Mouse (Mus musculus): ENCODE results near the gene Nrip2. TPM values are rescaled to one million over a fixed set of nuclear protein-coding genes. Genes with fewer than 3 reads are reported as not detected.
"Not testable (repeated sequence)": the region's sequence is repeated elsewhere in the genome, so short reads cannot be mapped to it uniquely, and the experiment has no call there.

Nrip2 gene
- polyA plus RNA-seq, 1 experiment from 2014 or later = 23.5 TPM

DNA sequence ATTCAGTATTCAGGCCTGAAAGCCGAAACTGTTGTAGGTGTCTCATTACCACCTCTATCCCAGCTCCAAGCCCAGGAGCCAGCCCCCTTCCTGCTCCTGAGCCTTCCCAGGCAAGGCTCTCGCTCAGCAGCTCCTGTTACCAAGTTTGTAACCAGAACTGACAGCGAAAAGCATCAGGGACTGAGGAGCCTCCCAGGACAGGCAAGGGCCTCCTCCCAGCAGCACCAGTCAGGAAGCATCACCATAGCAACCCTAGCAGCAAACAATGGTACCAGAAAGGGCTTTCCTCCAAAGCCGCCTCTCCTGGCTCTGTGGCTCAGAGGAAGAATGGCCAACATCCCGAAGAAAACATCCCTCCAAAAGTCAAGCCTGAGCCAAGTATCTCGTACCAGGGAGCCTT is 23.9 kb upstream of the Nrip2 start, which contains the start of the genes Tex52 and Gm44596:
Gene Tex52 (plus strand): TSS at position 265 of the 400 bp plus-strand sequence.
Gene Gm44596 (plus strand): TSS at position 312 of the 400 bp plus-strand sequence.
- DNase-seq (ENCODE audit: low spot score) = peak; percentile 72

GRCm38 (mm10) chr6:128376371-128377085 is 22.6 kb upstream of the Nrip2 start:
- H3K4me3 ChIP-seq (replicated peaks; ENCODE audit: low read depth, low read length) = no peak overlapping the region
- no peaks in the 10 kb centered on the region for H3K4me1 ChIP-seq (replicated peaks; ENCODE audit: insufficient read depth, low read length)
- ATAC-seq (replicated peaks; ENCODE audit: low FRiP score, low read depth) = no peak
- DNase-seq (ENCODE audit: low spot score) = no peak
- peaks cover 30% of the 10 kb centered on the region for H3K36me3 ChIP-seq (ENCODE audit: insufficient read depth, low read length)
- 89% methylated on average over 17 of the region's 17 CpGs for WGBS
- TF ChIP-seq CTCF (IDR thresholded peaks at IDR 0.05; ENCODE audit: low read depth) = no peak
- H3K9ac ChIP-seq (ENCODE audit: low read depth, low read length) = no peak overlapping the region
- no peaks in the 10 kb centered on the region for H3K9me3 ChIP-seq (replicated peaks; ENCODE audit: low read length)
- no peaks in the 10 kb centered on the region for H3K27me3 ChIP-seq (ENCODE audit: insufficient read depth, low read length)
- no peak overlapping the region for H3K27ac ChIP-seq
- no peak overlapping the region for H3K4me2 ChIP-seq (ENCODE audit: low read length)

More for the DNA sequence above, 23.9 kb upstream of the Nrip2 start, which contains the start of the genes Tex52 and Gm44596:
- no peak within 1 kb of the TSS for H3K9ac ChIP-seq (ENCODE audit: low read depth, low read length)
- no peak within 1 kb of the TSS for H3K4me3 ChIP-seq (replicated peaks; ENCODE audit: low read depth, low read length)
- H3K4me2 ChIP-seq (ENCODE audit: low read length) = no peak within 1 kb of the TSS
- 43% methylated on average over 6 of the region's 6 CpGs for WGBS
- no peaks in the 10 kb centered on the region for H3K4me1 ChIP-seq (replicated peaks; ENCODE audit: insufficient read depth, low read length)
- peaks cover 41% of the 10 kb centered on the region for H3K36me3 ChIP-seq (ENCODE audit: insufficient read depth, low read length)
- ATAC-seq (replicated peaks; ENCODE audit: low FRiP score, low read depth) = peak; percentile 63
- no peak for TF ChIP-seq CTCF (IDR thresholded peaks at IDR 0.05; ENCODE audit: low read depth)
- H3K27me3 ChIP-seq (ENCODE audit: insufficient read depth, low read length) = no peaks in the 10 kb centered on the region
- H3K9me3 ChIP-seq (replicated peaks; ENCODE audit: low read length) = no peaks in the 10 kb centered on the region
- H3K27ac ChIP-seq = no peak within 1 kb of the TSS

DNA sequence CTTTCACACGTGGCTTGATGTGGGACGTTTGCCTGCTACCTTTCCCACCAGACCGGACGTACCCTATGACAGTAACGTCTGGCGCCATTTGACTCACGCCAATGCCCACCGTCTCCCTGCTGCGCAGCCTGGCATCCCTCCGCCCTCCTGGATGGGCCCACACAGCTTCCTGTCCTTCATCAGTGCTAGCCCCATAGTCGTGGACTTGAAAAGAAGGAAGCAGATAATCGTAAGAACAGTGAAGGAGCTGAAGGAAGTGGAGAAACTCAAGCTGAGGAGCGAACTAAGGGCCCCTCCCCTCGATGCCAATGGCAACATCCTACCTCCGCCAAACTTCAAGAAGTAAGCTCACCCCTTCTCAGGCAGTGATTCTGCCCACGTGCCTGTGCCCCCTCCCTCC is 19.5 kb upstream of the Nrip2 start:
- no peak for ATAC-seq (replicated peaks; ENCODE audit: low FRiP score, low read depth)
- no peak overlapping the region for H3K9ac ChIP-seq (ENCODE audit: low read depth, low read length)
- 80% methylated on average over 16 of the region's 16 CpGs for WGBS

DNA sequence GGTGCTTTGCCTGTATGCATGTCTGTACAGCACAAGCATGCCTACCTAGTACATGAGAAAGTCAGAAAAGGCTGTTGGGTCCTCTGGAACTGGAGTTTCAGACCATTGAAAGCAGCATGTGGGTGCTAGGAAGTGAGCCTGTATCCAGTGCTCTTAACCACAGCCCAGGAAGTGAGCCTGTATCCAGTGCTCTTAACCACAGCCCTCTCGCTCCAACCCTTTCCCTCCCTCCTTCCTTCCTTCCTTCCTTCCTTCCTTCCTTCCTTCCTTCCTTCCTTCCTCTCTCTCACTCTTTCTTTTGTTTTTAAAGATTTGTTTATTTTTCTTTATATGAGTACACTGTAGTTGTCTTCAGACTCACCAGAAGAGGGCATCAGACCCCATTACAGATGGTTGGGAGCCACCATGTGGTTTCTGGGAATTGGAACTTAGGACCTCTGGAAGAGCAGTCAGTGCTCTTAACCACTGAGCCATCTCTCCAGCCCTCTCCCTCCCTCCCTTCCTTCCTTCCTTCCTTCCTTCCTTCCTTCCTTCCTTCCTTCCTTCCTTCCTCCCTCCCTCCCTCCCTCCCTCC is 18.4 kb upstream of the Nrip2 start:
- H3K4me3 ChIP-seq (replicated peaks; ENCODE audit: low read depth, low read length); H3K9me3 ChIP-seq (replicated peaks; ENCODE audit: low read length); H3K27ac ChIP-seq; H3K4me1 ChIP-seq (replicated peaks; ENCODE audit: insufficient read depth, low read length); H3K27me3 ChIP-seq (ENCODE audit: insufficient read depth, low read length); ATAC-seq (replicated peaks; ENCODE audit: low FRiP score, low read depth); H3K36me3 ChIP-seq (ENCODE audit: insufficient read depth, low read length); DNase-seq (ENCODE audit: low spot score); H3K4me2 ChIP-seq (ENCODE audit: low read length); H3K9ac ChIP-seq (ENCODE audit: low read depth, low read length): not testable (repeated sequence)
- peak; percentile 67 for TF ChIP-seq CTCF (IDR thresholded peaks at IDR 0.05; ENCODE audit: low read depth)
- WGBS = 65% methylated on average over 1 of the region's 1 CpGs

More for the DNA sequence above, 19.5 kb upstream of the Nrip2 start:
- Histone ChIP-seq H3K27ac (no peak overlapping the region), H3K4me1 (replicated peaks; ENCODE audit: insufficient read depth, low read length) (no peaks in the 10 kb centered on the region), H3K4me3 (replicated peaks; ENCODE audit: low read depth, low read length) (no peak overlapping the region), H3K4me2 (ENCODE audit: low read length) (no peak overlapping the region), H3K9me3 (replicated peaks; ENCODE audit: low read length) (no peaks in the 10 kb centered on the region), H3K27me3 (ENCODE audit: insufficient read depth, low read length) (no peaks in the 10 kb centered on the region), H3K36me3 (ENCODE audit: insufficient read depth, low read length) (peaks cover 3% of the 10 kb centered on the region; the same call in 1 of the 2 replicates)
- DNase-seq (ENCODE audit: low spot score) = no peak
- TF ChIP-seq CTCF (IDR thresholded peaks at IDR 0.05; ENCODE audit: low read depth) = no peak

DNA sequence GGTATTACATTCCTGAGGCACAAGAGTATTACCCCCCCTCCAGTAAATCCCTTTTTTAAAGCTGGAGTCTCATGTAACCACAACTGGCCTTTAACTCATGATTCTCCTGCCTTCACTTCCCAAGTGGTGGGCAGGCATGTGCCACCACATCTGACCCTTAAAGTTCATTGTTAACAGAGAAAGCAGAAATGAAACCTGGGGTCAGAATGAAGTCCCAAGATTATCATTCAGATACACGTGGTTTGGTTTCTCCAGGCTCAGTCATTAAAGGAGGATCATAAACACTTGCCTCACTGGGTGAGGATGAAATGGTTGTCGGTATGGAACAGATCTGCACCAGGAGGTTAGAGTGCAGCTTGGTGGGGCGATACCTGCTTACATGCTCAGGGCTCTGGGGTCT is 17.8 kb upstream of the Nrip2 start:
- no peaks in the 10 kb centered on the region for H3K36me3 ChIP-seq (ENCODE audit: insufficient read depth, low read length)
- no peaks in the 10 kb centered on the region for H3K27me3 ChIP-seq (ENCODE audit: insufficient read depth, low read length)
- no peak overlapping the region for H3K27ac ChIP-seq
- TF ChIP-seq CTCF (IDR thresholded peaks at IDR 0.05; ENCODE audit: low read depth) = no peak
- H3K4me2 ChIP-seq (ENCODE audit: low read length) = no peak overlapping the region
- no peak for DNase-seq (ENCODE audit: low spot score)
- 67% methylated on average over 3 of the region's 3 CpGs for WGBS
- H3K9ac ChIP-seq (ENCODE audit: low read depth, low read length) = no peak overlapping the region
- ATAC-seq (replicated peaks; ENCODE audit: low FRiP score, low read depth) = no peak
- H3K4me1 ChIP-seq (replicated peaks; ENCODE audit: insufficient read depth, low read length) = no peaks in the 10 kb centered on the region
- no peak overlapping the region for H3K4me3 ChIP-seq (replicated peaks; ENCODE audit: low read depth, low read length)
- H3K9me3 ChIP-seq (replicated peaks; ENCODE audit: low read length) = no peaks in the 10 kb centered on the region

DNA sequence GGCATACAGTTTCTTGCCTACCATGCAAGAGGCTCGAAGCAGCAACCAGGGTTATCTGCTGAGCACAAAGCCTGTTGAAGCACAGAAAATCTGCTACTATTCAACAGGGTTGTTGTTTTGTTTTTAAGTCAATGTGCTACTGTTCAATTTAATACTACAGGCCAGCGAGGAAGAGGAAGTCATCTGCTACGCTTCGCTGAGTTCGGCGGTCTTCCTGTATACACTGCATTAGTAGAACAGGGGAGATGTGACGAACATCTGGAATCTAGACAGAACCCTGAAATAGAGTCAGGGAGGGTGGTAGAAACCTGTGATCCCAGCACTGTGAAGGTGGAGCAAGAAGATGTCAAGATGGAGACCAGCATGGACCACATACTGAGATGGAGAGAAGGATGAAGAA is 15.3 kb upstream of the Nrip2 start:
- Histone ChIP-seq H3K4me3 (replicated peaks; ENCODE audit: low read depth, low read length) (no peak overlapping the region), H3K4me1 (replicated peaks; ENCODE audit: insufficient read depth, low read length) (no peaks in the 10 kb centered on the region), H3K36me3 (ENCODE audit: insufficient read depth, low read length) (no peaks in the 10 kb centered on the region), H3K27ac (no peak overlapping the region), H3K4me2 (ENCODE audit: low read length) (no peak overlapping the region), H3K27me3 (ENCODE audit: insufficient read depth, low read length) (no peaks in the 10 kb centered on the region), H3K9ac (ENCODE audit: low read depth, low read length) (no peak overlapping the region), H3K9me3 (replicated peaks; ENCODE audit: low read length) (no peaks in the 10 kb centered on the region)
- DNase-seq (ENCODE audit: low spot score) = no peak
- TF ChIP-seq CTCF (IDR thresholded peaks at IDR 0.05; ENCODE audit: low read depth) = no peak
- WGBS = 56% methylated on average over 7 of the region's 7 CpGs
- no peak for ATAC-seq (replicated peaks; ENCODE audit: low FRiP score, low read depth)
